Mouse (Mus musculus) small intestine, adult 2 months (tissue): ENCODE data around the gene Gm20388.

ENCODE experiments used
- CTCF ChIP-seq: fragments of 200-500 bp; IDR thresholded peaks from 2 replicates; pipeline ENCODE4 v1.5.1; 2012; ENCODE audit warnings: low read depth, mild to moderate bottlenecking, control low read depth, inconsistent platforms, low read length, moderate library complexity, mixed read lengths; ENCODE audit not compliant: insufficient replicate concordance, insufficient read length; ENCODE audit errors: extremely low read depth
- POLR2A ChIP-seq: fragments of 200-500 bp; IDR thresholded peaks from 2 replicates; pipeline ENCODE4 v1.6.1; 2012; ENCODE audit warnings: low read depth, mild to moderate bottlenecking, control low read depth, inconsistent platforms, low read length, moderate library complexity

DNA sequence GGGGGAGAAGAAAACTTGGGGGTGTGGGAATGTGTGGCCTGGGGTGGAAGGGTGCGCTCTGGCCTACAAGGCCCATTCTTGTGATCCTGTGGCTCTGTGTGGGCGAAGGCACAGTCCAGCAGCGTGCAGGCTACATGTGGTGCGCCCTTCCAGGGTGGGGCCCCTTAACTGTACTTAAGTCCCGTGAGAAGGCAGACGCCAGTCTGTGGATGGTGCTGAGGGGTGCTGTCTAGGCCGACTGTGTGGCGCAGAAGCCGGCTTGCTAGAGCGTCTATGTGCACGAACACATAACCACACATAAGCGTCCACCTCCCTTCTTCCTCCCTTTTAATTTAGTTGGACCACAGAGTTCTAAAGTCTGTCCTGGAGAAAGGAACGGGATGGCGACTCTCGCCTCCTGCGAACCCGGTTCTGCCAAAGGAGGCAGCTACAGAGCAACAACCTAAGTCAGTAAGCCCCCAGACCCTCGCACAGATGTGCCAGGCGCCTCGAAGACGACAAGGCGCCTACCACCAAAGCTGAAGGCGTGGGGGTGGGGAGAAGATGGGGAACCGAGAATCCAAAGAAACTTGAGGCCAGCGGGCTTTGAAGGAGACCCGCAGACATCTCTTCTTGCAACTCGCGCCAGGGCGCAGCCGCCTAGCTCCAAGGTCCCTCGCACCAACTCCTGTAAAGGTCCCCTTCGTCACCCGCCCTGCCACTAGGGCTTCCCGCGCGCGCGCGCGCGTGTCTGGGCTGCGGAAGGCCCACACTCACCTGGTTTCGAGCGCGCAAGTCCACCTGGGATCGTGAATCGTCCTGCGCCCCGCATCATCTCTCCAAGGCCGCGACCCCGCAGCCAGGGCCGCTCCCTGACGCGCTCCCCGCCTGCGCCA is 1171.8 kb downstream of the Gm20388 start:
- no peak for TF ChIP-seq CTCF
- no peak for TF ChIP-seq POLR2A
